ENCODE assay signal across 18 mouse cellular contexts in genomic region chr3:120854322-120854721, GRCm38 (mm10).
"Had no signal": no experiment of that assay in that cellular context is flagged by ENCODE, and none has a peak within 500 bp of the region (broad histone marks: within the 10 kb centered on the region; RNA-seq: fewer than 3 reads in every experiment).

No protein-coding gene starts in this region.

- H3K27me3 ChIP-seq: liver, embryonic 13.5 days; liver, embryonic 15.5 days; megakaryocyte, embryonic 14.5 days; midbrain, embryonic 13.5 days; midbrain, embryonic 15.5 days; neural tube, embryonic 12.5 days had no signal

- H3K27ac ChIP-seq: liver, embryonic 13.5 days; liver, embryonic 15.5 days; macrophage; midbrain, embryonic 13.5 days; midbrain, embryonic 15.5 days; neural tube, embryonic 12.5 days had no signal

- H3K9me3 ChIP-seq: liver, embryonic 15.5 days; midbrain, embryonic 13.5 days; midbrain, embryonic 15.5 days; neural tube, embryonic 12.5 days had no signal

- H3K4me3 ChIP-seq: liver, embryonic 13.5 days; liver, embryonic 15.5 days; megakaryocyte, embryonic 14.5 days; midbrain, embryonic 13.5 days; midbrain, embryonic 15.5 days; neural tube, embryonic 12.5 days had no signal

- H3K4me2 ChIP-seq: liver, embryonic 11.5 days; liver, embryonic 13.5 days; liver, embryonic 15.5 days; midbrain, embryonic 11.5 days; midbrain, embryonic 13.5 days; midbrain, embryonic 15.5 days; neural tube, embryonic 12.5 days had no signal

- H3K4me1 ChIP-seq: liver, embryonic 13.5 days; liver, embryonic 15.5 days; megakaryocyte, embryonic 14.5 days; midbrain, embryonic 13.5 days; midbrain, embryonic 15.5 days; neural tube, embryonic 12.5 days had no signal

- H3K36me3 ChIP-seq: liver, embryonic 13.5 days; liver, embryonic 15.5 days; midbrain, embryonic 13.5 days; midbrain, embryonic 15.5 days; neural tube, embryonic 12.5 days had no signal

- H3K9ac ChIP-seq: liver, embryonic 13.5 days; liver, embryonic 15.5 days; liver, postnatal 0 days; midbrain, embryonic 13.5 days; midbrain, embryonic 15.5 days; neural tube, embryonic 12.5 days had no signal

- ATAC-seq: liver, postnatal 0 days; midbrain, embryonic 13.5 days; midbrain, embryonic 15.5 days had no signal

- DNase-seq: liver, embryonic 13.5 days; liver, postnatal 0 days; lung, postnatal 10 days; lung, postnatal 36 days; right cerebral cortex, postnatal 25 days; right cerebral cortex, postnatal 4 days; spleen, adult 18-20 months; thymus, adult 18-20 months; thymus, postnatal 14 days; thymus, postnatal 36 days had no signal
